Mouse (Mus musculus) hematopoietic stem cell, adult 5-6 weeks (primary cell): ENCODE results near the gene Lrriq1. TPM values are rescaled to one million over a fixed set of nuclear protein-coding genes. Genes with fewer than 3 reads are reported as not detected.

ENCODE experiments used
- ATAC-seq, 2 experiments: fragments of 125-278 bp in 1 of 2; replicated peaks in 1 of 2; 2 replicates each; pipeline ENCODE4 v1.8.0; 2016 to 2017; ENCODE audit warnings: inconsistent platforms in 2 of 2, mild to moderate bottlenecking in 2 of 2, moderate number of reproducible peaks in 2 of 2, low read depth in 1 of 2, moderate TSS enrichment in 1 of 2; ENCODE audit not compliant: low FRiP score in 2 of 2, poor library complexity in 2 of 2, severe bottlenecking in 2 of 2, insufficient read depth in 1 of 2, low TSS enrichment in 1 of 2
- total RNA-seq: library from RNA; stranded (forward); fragments of 172-1452, 232-1000 nt; gene quantifications from 2 replicates; pipeline ENCODE4 v1.2.3, GENCODE M21; 2017

The Lrriq1 gene
- total RNA-seq, 1 experiment from 2014 or later, result not detected

DNA sequence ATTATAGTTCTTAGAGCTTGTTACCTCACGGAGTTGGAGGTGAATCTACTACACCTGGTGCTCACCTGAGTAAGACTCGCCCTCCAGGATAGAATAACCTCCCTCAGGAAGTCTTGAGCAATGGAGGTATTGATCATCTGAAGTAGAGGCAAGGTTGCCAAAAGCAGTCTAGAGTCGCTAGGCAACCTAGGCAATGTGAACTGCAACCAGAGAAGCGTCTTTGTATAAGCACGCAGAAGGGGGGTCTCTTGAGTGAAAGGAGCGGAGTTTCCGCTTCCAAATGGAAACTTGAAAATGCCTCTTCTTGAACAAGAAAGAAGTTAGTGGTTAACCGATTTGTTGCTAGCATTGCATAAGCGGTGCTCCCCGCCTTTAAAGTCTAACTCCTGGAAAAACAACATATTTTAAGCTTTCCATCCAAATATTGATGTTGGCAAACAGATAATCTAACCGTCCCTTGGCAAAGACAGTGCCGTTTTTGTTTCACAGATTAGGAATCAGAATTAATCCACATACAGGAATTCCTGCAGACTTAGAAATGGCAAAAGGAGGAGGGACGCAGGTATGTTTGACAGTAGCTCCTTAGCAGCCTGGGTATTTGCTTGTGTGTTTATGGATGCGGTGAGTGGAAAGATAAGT lies 201.0 kb downstream of the Lrriq1 start:
- ATAC-seq, result no peak

DNA sequence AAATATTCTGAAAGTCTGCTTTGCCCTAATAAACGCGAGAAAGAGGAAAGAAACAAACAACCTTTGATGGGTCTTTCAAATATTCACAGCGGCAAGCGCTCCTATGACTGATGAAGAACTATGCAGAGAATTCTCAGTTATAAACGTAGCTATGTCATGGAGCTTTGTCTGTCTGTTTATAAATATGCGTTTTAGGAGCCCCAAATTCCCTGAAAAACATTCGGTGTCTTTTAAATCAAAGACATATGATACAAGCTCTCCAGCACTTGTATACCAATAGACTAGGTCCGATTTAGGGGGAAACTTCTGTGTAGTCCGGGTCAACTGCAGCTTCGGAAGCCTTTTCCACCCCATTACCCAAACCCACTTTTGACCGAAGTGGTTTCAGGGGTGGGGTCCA lies 205.2 kb downstream of the Lrriq1 start:
- no peak for ATAC-seq

GRCm38 (mm10) chr10:103029730-103030490 lies 206.2 kb downstream of the Lrriq1 start, which contains the start of gene Alx1:
Alx1 (minus strand) TSS chr10:103030215.
- ATAC-seq, result peak; percentile 27 to 29; a peak in 2 of 4 replicates

GRCm38 (mm10) chr10:103029132-103029729 lies 206.9 kb downstream of the Lrriq1 start:
- no peak for ATAC-seq

DNA sequence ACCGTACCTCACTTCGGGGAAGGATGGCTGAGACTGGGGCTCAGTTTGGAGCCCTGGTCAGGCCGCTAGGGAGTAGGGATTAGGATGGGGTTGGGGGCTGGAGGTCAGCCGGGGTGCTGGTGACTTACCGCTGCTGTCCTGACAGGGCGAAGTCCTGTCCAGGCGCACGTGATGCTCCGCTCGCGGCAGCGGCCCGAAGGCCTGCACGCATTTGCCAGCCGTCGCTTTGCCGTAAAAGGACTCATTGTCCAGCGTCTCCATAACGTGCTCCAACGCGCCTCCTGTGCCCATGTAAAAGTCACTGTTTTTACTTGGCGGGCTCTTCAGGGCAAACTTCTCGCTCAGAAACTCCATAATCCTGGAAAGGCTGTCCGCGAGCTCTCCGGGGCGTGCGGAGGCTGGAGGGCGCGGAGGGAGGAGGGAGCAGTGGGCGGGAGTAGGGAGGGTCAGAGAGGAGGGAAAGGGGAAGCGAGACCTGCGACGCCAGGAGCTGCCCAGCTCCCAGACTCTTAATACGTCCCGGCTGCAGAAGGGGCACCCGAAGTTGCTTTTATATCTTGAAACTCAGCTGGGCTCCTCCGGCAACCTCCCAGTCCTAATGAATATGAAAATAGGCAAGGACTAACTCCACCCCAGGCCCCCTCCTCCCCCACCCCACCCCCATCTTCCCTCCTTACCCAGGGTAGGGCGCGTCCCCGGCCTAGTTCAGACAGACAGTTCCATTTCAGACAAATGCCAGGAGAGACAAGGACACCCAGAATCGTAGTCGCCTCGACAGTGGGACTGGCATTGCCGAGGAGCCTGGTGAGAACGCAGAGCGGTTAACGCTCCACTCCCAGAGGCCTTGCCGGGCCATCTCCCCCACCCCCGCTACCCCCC lies 207.6 kb downstream of the Lrriq1 start:
- ATAC-seq, result peak; percentile 51 to 68

GRCm38 (mm10) chr10:103027931-103028252 lies 208.2 kb downstream of the Lrriq1 start:
- ATAC-seq, result no peak

GRCm38 (mm10) chr10:103027226-103027930 lies 208.7 kb downstream of the Lrriq1 start:
- no peak for ATAC-seq

DNA sequence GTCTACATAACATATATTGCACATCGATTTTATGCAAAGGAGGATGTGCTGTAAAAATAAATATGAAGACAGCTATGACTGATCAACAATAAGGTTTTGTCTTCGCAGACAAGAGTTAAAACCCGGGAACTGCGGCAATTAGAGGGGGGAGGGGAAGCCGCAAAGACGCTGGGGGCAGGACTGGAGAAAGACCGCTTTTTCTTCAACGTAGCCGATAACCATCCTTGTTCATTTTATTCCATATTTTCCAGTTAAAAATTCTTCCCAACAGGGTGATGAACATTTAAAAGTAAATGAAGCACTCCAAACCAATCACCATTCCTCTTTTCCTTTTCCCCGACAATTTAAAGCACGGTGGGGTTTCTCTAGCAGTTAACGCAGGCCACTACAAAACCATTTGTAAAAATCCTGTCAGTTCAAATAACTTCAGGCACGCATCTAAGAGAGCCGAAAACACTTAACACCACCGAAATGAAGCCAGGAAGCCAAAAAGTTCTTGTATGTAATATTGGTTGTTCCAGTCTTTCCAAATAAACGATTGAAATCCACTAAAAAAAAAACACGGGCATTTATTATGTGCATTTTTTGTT lies 209.4 kb downstream of the Lrriq1 start:
- no peak for ATAC-seq

GRCm38 (mm10) chr10:103002556-103002955 lies 233.6 kb downstream of the Lrriq1 start:
- ATAC-seq, result no peak

GRCm38 (mm10) chr10:103000902-103001301 lies 235.2 kb downstream of the Lrriq1 start:
- no peak for ATAC-seq

- no peak for ATAC-seq
Observed at GRCm38 (mm10) chr10:102999584-102999983, 236.5 kb downstream of the Lrriq1 start.

Other genes starting within 250 kb of the Lrriq1 start
- not detected in 2 replicates for gene Alx1, start 206.1 kb downstream of the Lrriq1 start, total RNA-seq
- 8.2 and 16.2 TPM in 2 replicates for gene Slc6a15, start 131.5 kb upstream of the Lrriq1 start, total RNA-seq